Mouse (Mus musculus) embryonic stem cell, embryonic (primary cell): Measurements from ENCODE around the gene Gimap8.

Experiments used
- CTCF ChIA-PET, 4 experiments: fragments of 300-600 bp in 2 of 4; fragments of 350-600 bp in 2 of 4; sonication (Branson Sonifier 250); formaldehyde crosslinking; loops; one replicate each; lab custom pipeline; 2022; ENCODE audit warnings: inconsistent platforms in 2 of 4; lab: Charles Lee
- POLR2A ChIA-PET, 4 experiments: fragments of 300-600 bp in 2 of 4; fragments of 350-600 bp in 2 of 4; sonication (Branson Sonifier 250); formaldehyde crosslinking; loops; one replicate each; lab custom pipeline; 2022; ENCODE audit warnings: antibody characterized with exemption in 4 of 4, inconsistent platforms in 1 of 4; lab: Charles Lee

Gimap8 gene

GRCm38 (mm10) chr6:48664750-48665149 lies 17.7 kb downstream of the Gimap8 start:
- POLR2A ChIA-PET: interaction anchor here in 1 of 4 experiments (1.0 kb wide), 1 partner anchor 10 kb away, joined by 5 read pairs; no protein-coding TSS in a partner anchor
- CTCF ChIA-PET: no interaction called here

GRCm38 (mm10) chr6:48665471-48665870 lies 18.4 kb downstream of the Gimap8 start:
- ChIA-PET POLR2A (interaction anchor here in 1 of 4 experiments (1.0 kb wide), 1 partner anchor 10 kb away, joined by 5 read pairs; no protein-coding TSS in a partner anchor), CTCF (interaction anchor here in 1 of 4 experiments (0.6 to 0.8 kb wide), 2 partner anchors 19 to 160 kb away, joined by 3 to 7 read pairs; no protein-coding TSS in a partner anchor)

GRCm38 (mm10) chr6:48666159-48666586 lies 19.1 kb downstream of the Gimap8 start:
- ChIA-PET CTCF (interaction anchor here in 2 of 4 experiments (0.6 to 0.8 kb wide), 2 partner anchors 20 to 29 kb away, joined by 3 read pairs; no protein-coding TSS in a partner anchor), POLR2A (interaction anchor here in 1 of 4 experiments (0.5 kb wide), 1 partner anchor 582 kb away, joined by 3 read pairs; no protein-coding TSS in a partner anchor)

- ChIA-PET CTCF (interaction anchor here in 1 of 4 experiments (0.6 kb wide), 1 partner anchor 83 kb away, joined by 3 read pairs; no protein-coding TSS in a partner anchor), POLR2A (interaction anchor here in 1 of 4 experiments (0.7 kb wide), 1 partner anchor 1260 kb away, joined by 5 read pairs; no protein-coding TSS in a partner anchor)
Observed at GRCm38 (mm10) chr6:48668022-48668421, 21.0 kb downstream of the Gimap8 start.

- ChIA-PET CTCF (interaction anchor here in 1 of 4 experiments (1.1 kb wide), 1 partner anchor 22 kb away, joined by 4 read pairs; the partner anchor contains the start of gene Gimap8), POLR2A (no interaction called here)
Observed at GRCm38 (mm10) chr6:48669446-48669969, 22.5 kb downstream of the Gimap8 start.

GRCm38 (mm10) chr6:48674291-48675058 lies 27.4 kb downstream of the Gimap8 start:
- ChIA-PET POLR2A (interaction anchor here in 2 of 4 experiments (0.5 to 1.1 kb wide), 11 partner anchors 9 to 590 kb away, joined by 3 to 12 read pairs (median 3); partner anchors contain the start of gene Gimap4 (in 1 of the 2)), CTCF (interaction anchor here in 3 of 4 experiments (0.5 to 1.6 kb wide), 7 partner anchors 27 to 1201 kb away, joined by 3 to 16 read pairs (median 4); partner anchors contain the start of gene Gimap8 (in 1 of the 3))

- ChIA-PET POLR2A (interaction anchor here in 2 of 4 experiments (0.6 to 1.1 kb wide), 3 partner anchors 10 to 76 kb away, joined by 3 to 5 read pairs (median 4); no protein-coding TSS in a partner anchor), CTCF (interaction anchor here in 1 of 4 experiments (1.2 to 1.6 kb wide), 2 partner anchors 28 to 30 kb away, joined by 4 to 5 read pairs; partner anchors contain the start of gene Gimap8)
Observed at GRCm38 (mm10) chr6:48675400-48675930, 28.4 kb downstream of the Gimap8 start.

- ChIA-PET CTCF (interaction anchor here in 1 of 4 experiments (0.6 kb wide), 1 partner anchor 683 kb away, joined by 3 read pairs; no protein-coding TSS in a partner anchor), POLR2A (interaction anchor here in 3 of 4 experiments (0.6 to 0.8 kb wide), 6 partner anchors 76 to 425 kb away, joined by 3 to 4 read pairs (median 3); partner anchors contain the start of gene Malsu1 (in 1 of the 3))
Observed at GRCm38 (mm10) chr6:48675931-48676859, 29.2 kb downstream of the Gimap8 start, which contains the start of gene Gimap9. Gimap9 (plus strand) TSS chr6:48676129.

GRCm38 (mm10) chr6:48676860-48677415 lies 29.9 kb downstream of the Gimap8 start:
- ChIA-PET POLR2A (no interaction called here), CTCF (no interaction called here)

- ChIA-PET CTCF (no interaction called here), POLR2A (interaction anchor here in 1 of 4 experiments (0.6 kb wide), 1 partner anchor 280 kb away, joined by 3 read pairs; no protein-coding TSS in a partner anchor)
Observed at GRCm38 (mm10) chr6:48677492-48678345, 30.7 kb downstream of the Gimap8 start.

- POLR2A ChIA-PET: interaction anchor here in 1 of 4 experiments (0.6 kb wide), 1 partner anchor 281 kb away, joined by 3 read pairs; no protein-coding TSS in a partner anchor
- CTCF ChIA-PET: no interaction called here
Observed at GRCm38 (mm10) chr6:48678391-48678790, 31.4 kb downstream of the Gimap8 start.

GRCm38 (mm10) chr6:48679701-48680100 lies 32.7 kb downstream of the Gimap8 start:
- ChIA-PET CTCF (interaction anchor here in 1 of 4 experiments (0.6 kb wide), 1 partner anchor 34 kb away, joined by 9 read pairs; no protein-coding TSS in a partner anchor), POLR2A (interaction anchor here in 2 of 4 experiments (0.6 kb wide), 2 partner anchors 275 to 431 kb away, joined by 3 to 4 read pairs; no protein-coding TSS in a partner anchor)

- CTCF ChIA-PET: interaction anchor here in 1 of 4 experiments (0.7 to 1.7 kb wide), 2 partner anchors 35 to 168 kb away, joined by 3 to 5 read pairs; no protein-coding TSS in a partner anchor
- POLR2A ChIA-PET: no interaction called here
Observed at GRCm38 (mm10) chr6:48680421-48680820, 33.4 kb downstream of the Gimap8 start.

GRCm38 (mm10) chr6:48681472-48682090 lies 34.5 kb downstream of the Gimap8 start:
- POLR2A ChIA-PET: no interaction called here
- CTCF ChIA-PET: interaction anchor here in 1 of 4 experiments (1.7 kb wide), 1 partner anchor 36 kb away, joined by 3 read pairs; no protein-coding TSS in a partner anchor

GRCm38 (mm10) chr6:48682271-48682670 lies 35.2 kb downstream of the Gimap8 start:
- POLR2A ChIA-PET: no interaction called here
- CTCF ChIA-PET: no interaction called here
